Mouse (Mus musculus) spleen, adult 2 months (tissue): Measurements from ENCODE around the gene Htr6. TPM values are rescaled to one million over a fixed set of nuclear protein-coding genes. Genes with fewer than 3 reads are reported as not detected.
A peak's percentile ranks its signal among the peaks of the same experiment; 100 is the strongest.

ENCODE experiments used
- DNase-seq, 2 experiments: peaks; one replicate each; pipeline versions ENCODE4 v3.0.0 to v3.0.0-alpha.2; 2012 to 2021; ENCODE audit warnings: low spot score in 2 of 2, low read depth in 1 of 2
- H3K27ac ChIP-seq: fragments of 200-500 bp; 2 replicates; pipeline ENCODE4 v1.5.1; 2012; ENCODE audit warnings: low read length, inconsistent platforms; ENCODE audit not compliant: insufficient read depth
- H3K27me3 ChIP-seq: fragments of 200-500 bp; 2 replicates; pipeline ENCODE4 v1.6.1; 2012; ENCODE audit warnings: mild to moderate bottlenecking, moderate library complexity, low read length, inconsistent platforms; ENCODE audit not compliant: control insufficient read depth, insufficient read depth
- H3K36me3 ChIP-seq: fragments of 200-500 bp; 2 replicates; pipeline ENCODE4 v1.6.1; 2012; ENCODE audit warnings: mild to moderate bottlenecking, low read length, inconsistent platforms; ENCODE audit not compliant: control insufficient read depth, insufficient read depth
- H3K4me1 ChIP-seq: fragments of 200-500 bp; 2 replicates; pipeline ENCODE4 v1.6.1; 2011; ENCODE audit warnings: inconsistent platforms; ENCODE audit not compliant: control insufficient read depth, insufficient read depth, insufficient read length
- H3K4me3 ChIP-seq: fragments of 200-500 bp; 2 replicates; pipeline ENCODE4 v1.5.1; 2011; ENCODE audit warnings: mild to moderate bottlenecking, inconsistent platforms; ENCODE audit not compliant: insufficient read depth, insufficient read length; ENCODE audit errors: extremely low read depth
- CTCF ChIP-seq: fragments of 200-500 bp; IDR thresholded peaks from 2 replicates; pipeline ENCODE4 v1.5.1; 2011; ENCODE audit warnings: mild to moderate bottlenecking, inconsistent platforms; ENCODE audit not compliant: insufficient read depth, insufficient read length, insufficient replicate concordance; ENCODE audit errors: extremely low read depth
- POLR2A ChIP-seq: fragments of 200-500 bp; IDR thresholded peaks from 2 replicates; pipeline ENCODE4 v1.6.1; 2011; ENCODE audit warnings: low read depth, low read length, inconsistent platforms
- WGBS: fragments of 180-500 bp; shearing (Covaris S2); methylation state at CpG from one replicate; pipeline ENCODE4 v1.1.7; 2018; 5-methylcytosine and 5-hydroxymethylcytosine counted together
- polyA plus RNA-seq: library from polyadenylated mRNA; depleted of rRNA; stranded (reverse); fragments of >200 nt; gene quantifications from 2 replicates; pipeline ENCODE4 v1.2.3, GENCODE M21; 2012

Htr6 gene
- polyA plus RNA-seq, 1 experiment, result not detected

DNA sequence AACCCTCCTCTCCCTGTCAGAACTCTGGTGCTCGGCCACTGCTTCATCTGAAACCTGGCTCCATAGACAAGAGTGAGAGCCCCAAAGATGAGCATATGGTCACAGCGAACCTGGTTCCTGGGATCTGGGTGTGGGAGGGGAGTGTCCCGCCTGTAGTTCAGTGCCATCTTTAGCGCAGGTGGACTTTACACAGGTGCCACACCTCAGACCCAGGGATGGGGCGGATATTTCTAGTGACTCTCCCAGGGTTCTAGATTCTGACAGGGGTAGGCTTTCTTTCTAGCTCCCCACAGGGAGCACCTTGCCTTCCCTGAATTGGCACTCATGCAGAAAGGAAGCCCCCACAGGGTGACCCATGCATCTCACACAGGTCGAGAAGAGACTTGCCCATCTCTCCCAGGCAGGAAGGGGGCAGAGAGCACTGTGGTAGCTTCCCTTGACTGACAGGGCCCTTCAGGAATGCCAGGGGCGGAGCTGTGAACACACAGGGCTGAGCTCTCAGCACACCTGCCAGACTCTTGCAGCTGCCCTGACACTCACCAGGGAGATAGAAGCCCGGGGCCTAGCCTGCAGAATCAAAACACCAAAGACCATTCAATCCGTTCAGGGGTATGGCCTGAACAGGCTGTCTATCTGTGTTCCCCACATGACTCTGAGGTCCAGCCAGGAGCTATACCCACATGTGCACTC, 13.8 kb upstream of the Htr6 start:
- H3K4me1 ChIP-seq, result no peaks in the 10 kb centered on the region; the same call in 1 of the 2 replicates
- H3K27ac ChIP-seq, result no peak overlapping the region
- no peaks in the 10 kb centered on the region for H3K36me3 ChIP-seq
- no peak overlapping the region for H3K4me3 ChIP-seq
- no peak for TF ChIP-seq POLR2A
- TF ChIP-seq CTCF, result no peak
- DNase-seq, result no peak
- peaks cover 15% of the 10 kb centered on the region for H3K27me3 ChIP-seq
- WGBS, result 82% methylated on average over 9 of the region's 9 CpGs

- DNase-seq, result peak in 1 of 2 experiments; percentile 25
- Histone ChIP-seq H3K36me3 (no peaks in the 10 kb centered on the region), H3K4me3 (no peak overlapping the region), H3K27ac (no peak overlapping the region), H3K4me1 (no peaks in the 10 kb centered on the region), H3K27me3 (peaks cover 4% of the 10 kb centered on the region)
- WGBS, result 69% methylated on average over 4 of the region's 4 CpGs
- TF ChIP-seq CTCF, result no peak
- no peak for TF ChIP-seq POLR2A
Measured at GRCm38 (mm10) chr4:139086984-139087383, 11.6 kb upstream of the Htr6 start.

- Histone ChIP-seq H3K27me3 (no peaks in the 10 kb centered on the region), H3K4me1 (no peaks in the 10 kb centered on the region), H3K4me3 (no peak overlapping the region), H3K36me3 (no peaks in the 10 kb centered on the region), H3K27ac (no peak overlapping the region)
- TF ChIP-seq CTCF, result peak; percentile 76; the same call in 1 of the 2 replicates
- no peak for TF ChIP-seq POLR2A
- DNase-seq, result peak; percentile 58 to 74
- 18% methylated on average over 5 of the region's 5 CpGs for WGBS
Measured at GRCm38 (mm10) chr4:139086037-139086436, 10.7 kb upstream of the Htr6 start.

DNA sequence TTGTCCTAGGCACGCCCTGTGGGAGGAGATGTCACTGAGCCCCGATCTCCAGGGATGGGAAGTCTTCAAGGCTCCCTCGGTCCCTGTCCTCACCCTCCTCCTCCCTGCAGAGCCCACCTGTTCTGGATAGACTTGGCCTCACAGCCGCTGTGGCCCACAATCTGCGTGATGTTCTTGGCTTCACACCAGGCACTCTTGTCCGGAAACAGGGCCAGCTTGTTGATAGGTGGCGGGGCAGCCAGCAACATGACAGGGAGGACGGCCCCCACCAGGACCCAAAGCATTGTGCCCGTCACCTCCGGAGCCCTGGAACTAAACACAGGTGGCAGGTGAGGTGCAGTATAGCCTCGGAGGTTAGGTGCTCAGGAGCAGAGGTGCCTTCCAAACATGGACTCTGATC, 10.0 kb upstream of the Htr6 start:
- Histone ChIP-seq H3K4me1 (no peaks in the 10 kb centered on the region), H3K36me3 (no peaks in the 10 kb centered on the region), H3K27ac (no peak overlapping the region), H3K4me3 (no peak overlapping the region), H3K27me3 (no peaks in the 10 kb centered on the region)
- TF ChIP-seq POLR2A, result no peak
- no peak for TF ChIP-seq CTCF
- no peak for DNase-seq
- WGBS, result 72% methylated on average over 11 of the region's 11 CpGs

DNA sequence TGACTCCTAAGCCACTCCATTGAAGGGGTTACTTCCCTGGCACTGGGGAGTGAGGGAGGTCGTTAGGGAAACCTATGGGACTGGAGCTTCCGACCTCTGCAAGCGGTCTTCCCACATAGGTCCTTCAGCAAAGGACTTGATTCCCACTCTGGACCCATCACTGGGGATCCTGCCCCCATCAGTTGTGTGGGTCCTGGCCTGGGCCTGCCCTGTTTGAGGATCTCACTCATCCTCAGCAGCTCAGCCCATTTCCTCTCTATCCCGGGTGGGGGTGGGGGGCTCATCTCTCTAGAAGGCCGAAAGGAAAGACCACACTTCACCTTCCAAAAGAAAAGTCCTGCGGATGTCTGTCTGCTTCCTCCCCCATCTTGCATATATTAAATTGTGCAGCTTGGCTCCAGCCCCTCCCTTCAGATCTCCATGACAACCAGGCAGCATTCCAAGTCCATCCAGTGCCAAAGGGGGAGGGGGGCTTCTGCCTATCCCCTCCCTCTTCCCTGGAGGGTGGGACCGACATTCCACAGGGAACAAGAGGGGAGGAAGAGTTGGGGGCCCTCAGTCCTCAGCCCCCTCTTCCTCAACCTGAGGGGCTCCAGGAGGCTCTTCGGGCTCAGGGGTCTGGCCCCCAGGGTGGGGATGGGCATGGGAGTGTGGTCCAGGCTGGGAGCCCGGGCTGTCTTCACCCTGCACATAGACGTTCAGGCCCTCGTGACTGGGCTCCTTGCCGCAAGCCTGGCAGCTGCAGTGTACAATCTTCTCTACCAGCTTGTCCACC, 7.6 kb upstream of the Htr6 start:
- Histone ChIP-seq H3K27me3 (no peaks in the 10 kb centered on the region; the same call in 1 of the 2 replicates), H3K27ac (no peak overlapping the region), H3K4me3 (no peak overlapping the region), H3K4me1 (no peaks in the 10 kb centered on the region), H3K36me3 (no peaks in the 10 kb centered on the region)
- 52% methylated on average over 12 of the region's 12 CpGs for WGBS
- DNase-seq, result no peak
- TF ChIP-seq POLR2A (no peak), CTCF (no peak)

GRCm38 (mm10) chr4:139081270-139081931, 6.0 kb upstream of the Htr6 start:
- TF ChIP-seq POLR2A, result no peak
- TF ChIP-seq CTCF, result no peak
- WGBS, result 79% methylated on average over 18 of the region's 18 CpGs
- H3K4me1 ChIP-seq, result no peaks in the 10 kb centered on the region
- no peaks in the 10 kb centered on the region; the same call in 1 of the 2 replicates for H3K27me3 ChIP-seq
- H3K27ac ChIP-seq, result no peak overlapping the region
- H3K36me3 ChIP-seq, result no peaks in the 10 kb centered on the region
- no peak overlapping the region for H3K4me3 ChIP-seq
- DNase-seq, result no peak
